Mouse (Mus musculus) layer of hippocampus, adult 2 months (tissue): ENCODE measurements at regions not wholly inside any gene's neighbourhood (a gene's known extent, or its start where the extent isn't known, plus 50 kb on each side); places are given as distances from the start of the nearest gene placed in this dataset.

Experiments
- DNase-seq, 2 experiments: peaks; one replicate each; pipeline ENCODE4 v3.0.0; 2022; ENCODE audit warnings: low spot score in 2 of 2
- H3K27ac ChIP-seq: fragments of 200-600 bp; 2 replicates; pipeline ENCODE4 v1.8.1; 2022
- H3K4me3 ChIP-seq: fragments of 200-600 bp; 2 replicates; pipeline ENCODE4 v1.8.1; 2022; ENCODE audit warnings: mild to moderate bottlenecking
- CTCF ChIP-seq: fragments of 200-600 bp; conservative IDR thresholded peaks from 2 replicates; pipeline ENCODE4 v1.8.1; 2022; ENCODE audit warnings: antibody characterized with exemption, mild to moderate bottlenecking, moderate library complexity

DNA sequence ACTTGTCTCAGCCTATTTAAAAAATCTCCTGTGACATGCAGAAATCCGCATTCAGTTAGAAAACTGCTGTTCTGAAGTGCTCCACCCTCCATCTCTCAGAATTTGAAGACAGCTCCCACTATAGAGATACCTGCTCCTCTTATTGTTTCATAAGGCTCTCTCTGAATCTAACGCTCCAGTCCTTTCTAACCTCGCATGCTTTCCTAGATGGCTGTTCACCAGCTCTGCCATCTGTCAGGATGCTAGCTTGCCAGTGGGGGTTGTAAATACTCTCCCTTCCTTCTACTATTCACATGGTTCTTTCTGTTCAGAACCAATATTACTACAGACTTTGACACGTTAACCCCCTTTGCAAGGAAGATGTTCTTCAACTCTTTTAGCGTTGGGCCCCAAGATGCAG, 123.3 kb upstream of the Gm10801 start:
- Histone ChIP-seq H3K27ac (no peak overlapping the region), H3K4me3 (no peak overlapping the region)
- peak in 1 of 2 experiments; percentile 32 for DNase-seq
- TF ChIP-seq CTCF = no peak

DNA sequence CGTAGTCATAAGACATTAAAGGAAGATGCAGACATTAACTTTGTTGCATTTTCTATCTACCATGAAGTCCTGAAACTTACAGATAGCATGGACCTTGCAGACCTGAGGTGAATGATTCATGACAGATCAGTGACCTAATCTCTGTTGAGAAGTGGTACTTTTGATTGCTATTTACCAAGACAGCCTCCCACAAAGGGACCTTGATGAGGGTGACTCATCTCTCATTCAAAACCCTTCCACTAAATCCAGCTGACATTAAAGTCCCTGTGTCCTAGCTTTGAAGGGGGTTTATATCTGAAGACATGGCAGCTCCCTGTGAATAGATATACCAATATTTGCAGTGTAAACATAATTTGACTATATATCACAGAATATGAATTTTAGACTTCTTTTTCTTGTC, 96.2 kb upstream of the Gm10801 start:
- no peak for TF ChIP-seq CTCF

More for the DNA sequence above, 96.2 kb upstream of the Gm10801 start:
- H3K27ac ChIP-seq = no peak overlapping the region
- H3K4me3 ChIP-seq = no peak overlapping the region
- DNase-seq = no peak
